Mouse (Mus musculus) MEL-GATA-1-ER (cell line): ENCODE measurements around the gene Ano7.

Source experiments
- DNase-seq: peaks from one replicate; pipeline ENCODE4 v3.0.0-alpha.2; 2012; ENCODE audit warnings: low read depth; ENCODE audit errors: extremely low read depth

The Ano7 gene

DNA sequence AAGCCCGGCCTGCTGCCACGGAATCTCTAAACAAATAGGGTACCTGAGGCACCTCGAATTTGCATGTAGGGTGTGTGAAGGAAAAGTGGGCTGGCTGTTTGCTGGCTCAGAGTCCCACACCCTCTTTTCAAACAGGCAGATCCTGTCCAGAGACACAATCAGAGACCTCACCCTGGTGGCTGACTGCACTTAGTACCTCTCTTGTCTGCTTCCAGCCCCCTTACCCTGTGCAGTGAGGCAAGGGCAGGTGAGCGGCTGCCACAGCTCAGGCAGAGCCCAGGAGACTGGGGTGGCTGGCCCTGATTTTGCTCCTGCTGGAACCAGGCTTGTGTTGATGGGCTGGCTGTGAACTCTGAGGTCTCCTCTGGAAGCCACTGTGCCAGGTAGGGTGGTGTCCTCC lies at the start of gene Ano7:
Gene Ano7 (plus strand): TSS at position 266 of the 400 bp plus-strand sequence.
- DNase-seq, result no peak

DNA sequence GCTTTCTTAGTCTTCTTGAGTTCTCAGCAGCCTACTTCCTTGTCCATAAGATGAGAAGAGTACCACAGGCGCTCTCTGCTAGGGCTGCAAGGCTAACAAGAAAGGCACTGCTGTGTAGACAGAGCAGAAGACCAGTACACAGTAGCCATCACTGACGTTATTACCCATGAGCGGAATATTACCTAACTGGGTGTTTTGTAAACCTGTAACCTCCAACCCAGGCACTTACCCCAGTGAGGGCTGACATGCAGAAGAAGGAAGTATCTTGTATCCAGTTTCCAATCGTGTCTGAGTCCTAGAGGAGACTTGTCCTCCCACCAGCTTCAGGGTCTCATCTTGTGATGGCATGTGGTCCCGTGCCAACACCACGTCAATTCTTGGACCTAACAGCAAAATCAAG lies 49.8 kb upstream of the Ano7 start:
- no peak for DNase-seq

DNA sequence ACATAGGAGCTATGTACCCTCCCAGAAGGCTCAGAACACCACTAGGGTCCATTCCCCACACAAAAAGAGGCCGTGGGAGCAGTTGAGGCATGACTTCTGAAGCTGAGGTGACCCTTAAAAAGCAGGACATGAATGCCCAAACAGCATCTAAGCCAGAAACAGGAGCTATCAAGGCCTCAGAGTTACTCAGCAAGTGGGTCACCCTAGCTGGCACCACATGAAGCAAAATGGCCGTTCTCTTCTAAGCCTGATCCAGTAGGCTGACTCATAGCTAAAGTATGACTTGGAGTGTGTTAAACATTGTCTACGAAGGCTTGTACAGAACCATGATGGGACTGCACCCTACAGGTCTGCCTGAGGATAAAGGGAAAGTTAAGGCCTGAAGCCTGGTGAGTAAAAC lies 47.3 kb upstream of the Ano7 start:
- DNase-seq, result no peak

DNA sequence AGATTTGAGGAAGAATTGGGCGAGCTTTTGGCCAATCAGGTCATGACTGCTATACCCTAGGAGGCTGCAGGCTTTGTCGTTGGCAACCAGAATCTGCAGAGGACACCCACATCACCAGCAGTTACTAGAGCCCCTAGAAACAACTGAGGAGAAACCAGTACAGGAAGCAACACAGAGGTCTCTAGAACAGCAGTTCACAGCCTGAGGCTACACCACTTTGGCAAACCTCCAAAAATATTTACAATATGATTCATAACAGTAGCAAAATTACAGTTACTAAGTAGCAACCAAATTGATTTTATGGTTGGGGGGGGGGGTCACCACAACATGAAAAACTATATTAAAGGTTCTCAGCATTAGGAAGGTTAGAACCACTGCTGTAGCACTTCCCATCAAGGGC lies 39.1 kb upstream of the Ano7 start:
- DNase-seq, result no peak

DNA sequence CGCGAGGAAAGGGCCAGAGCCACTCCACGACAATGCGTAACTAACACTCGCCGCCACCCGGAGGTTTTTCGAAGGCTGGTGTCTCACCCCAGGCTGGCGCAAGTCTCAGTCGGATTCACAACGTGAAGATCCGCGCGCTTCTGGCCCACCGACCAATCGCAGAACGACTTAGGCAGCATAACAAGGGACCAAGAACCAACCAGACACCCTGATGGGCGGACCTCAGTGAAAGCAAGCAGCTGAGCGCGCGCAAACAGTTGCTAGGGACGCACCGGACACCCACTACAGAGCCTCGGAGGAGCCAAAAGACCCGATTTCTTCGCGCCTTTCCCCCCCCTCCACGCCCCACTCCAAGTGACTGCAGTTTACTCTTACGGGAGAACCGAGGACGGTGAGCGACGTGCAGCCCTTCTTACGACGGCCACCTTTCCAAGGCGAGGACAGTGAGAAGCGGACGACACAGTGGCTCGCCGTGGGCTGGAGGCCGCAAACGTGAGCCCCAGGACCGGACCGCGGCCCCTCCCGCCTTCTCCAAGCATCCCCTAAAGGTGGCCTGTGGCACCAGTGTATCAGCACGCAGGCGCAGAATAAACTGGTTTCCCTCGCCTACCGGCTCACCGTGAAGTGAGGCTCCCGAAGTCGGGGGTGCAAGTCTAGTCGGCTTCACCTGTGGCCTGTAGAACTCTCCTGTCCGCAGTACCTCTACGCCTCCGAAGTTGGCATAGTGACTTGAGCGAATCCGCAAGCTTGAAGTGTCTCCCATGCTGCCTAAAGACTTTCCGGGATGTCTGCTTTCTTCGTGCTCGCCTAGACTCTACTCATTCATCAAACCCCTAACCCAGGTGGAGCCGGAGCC lies 30.9 kb upstream of the Ano7 start, which contains the start of the genes Ppp1r7 and Pask:
Gene Ppp1r7 (plus strand): TSS at position 207 of the 856 bp plus-strand sequence.
Gene Pask (minus strand): TSS at position 835 of the 856 bp plus-strand sequence.
- peak; percentile 99 for DNase-seq

DNA sequence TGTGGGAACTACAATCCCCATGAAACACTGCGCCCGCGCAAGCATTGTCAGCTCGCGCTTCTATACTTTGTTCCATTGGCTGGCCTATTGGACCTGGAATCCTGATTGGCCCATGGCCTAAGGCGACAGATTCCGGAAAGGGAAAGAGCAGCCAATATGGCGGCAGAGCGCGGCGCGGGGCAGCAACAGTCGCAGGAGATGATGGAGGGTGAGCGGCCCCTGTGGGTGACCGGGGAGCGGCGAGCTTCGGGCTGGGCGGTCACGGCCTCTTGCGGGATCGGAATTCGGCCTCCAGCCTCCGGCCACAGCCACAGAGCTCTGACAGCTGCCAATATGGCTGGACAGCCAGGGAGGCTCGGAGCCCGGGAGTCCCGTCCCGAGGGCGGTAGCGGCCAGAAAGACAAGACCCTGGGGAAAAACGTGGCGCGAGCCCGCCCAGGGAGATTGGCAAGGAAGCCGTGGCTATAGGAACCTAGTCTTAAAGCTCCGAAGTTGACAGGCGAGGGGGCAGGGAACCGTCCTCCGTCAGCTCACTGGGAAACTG lies 30.2 kb upstream of the Ano7 start:
- peak; percentile 98 for DNase-seq

DNA sequence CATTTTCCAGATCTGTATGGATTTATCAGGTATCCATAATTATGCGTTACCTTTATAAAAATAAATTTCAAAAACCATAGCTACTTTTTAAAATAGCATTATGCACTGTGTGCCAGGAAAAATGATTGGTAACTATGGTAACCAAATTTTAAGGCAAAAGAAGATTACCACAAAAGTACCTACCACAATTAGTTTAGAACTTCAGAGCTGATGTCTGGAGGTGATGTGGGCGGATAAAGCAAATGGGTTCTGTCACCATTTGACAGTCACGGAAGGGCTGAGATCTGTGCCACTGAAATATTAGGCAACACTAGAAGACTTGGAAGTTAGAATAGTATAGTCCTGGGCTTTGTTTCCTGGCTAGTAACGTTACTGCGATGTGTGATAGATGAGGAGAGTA lies 26.6 kb upstream of the Ano7 start:
- DNase-seq, result no peak

DNA sequence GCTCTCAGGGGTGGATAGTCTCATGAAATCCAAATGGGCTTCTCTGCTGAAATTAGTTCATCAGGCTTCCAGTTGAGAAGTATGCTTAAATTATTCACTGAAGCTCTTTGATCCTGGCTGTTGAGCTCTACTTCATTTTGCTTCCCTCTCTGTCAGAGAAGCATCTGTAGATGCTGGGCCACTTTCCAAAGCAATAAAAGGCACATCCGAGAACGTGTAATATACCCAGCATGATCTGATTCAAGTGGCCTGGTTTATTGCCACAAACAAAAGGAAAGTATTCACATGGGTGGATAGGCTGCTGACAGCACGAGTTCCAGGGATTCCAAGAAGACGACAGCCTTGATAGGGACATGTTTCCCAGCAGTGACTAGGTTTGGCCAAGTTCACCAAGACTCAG lies 24.0 kb upstream of the Ano7 start:
- DNase-seq, result no peak

DNA sequence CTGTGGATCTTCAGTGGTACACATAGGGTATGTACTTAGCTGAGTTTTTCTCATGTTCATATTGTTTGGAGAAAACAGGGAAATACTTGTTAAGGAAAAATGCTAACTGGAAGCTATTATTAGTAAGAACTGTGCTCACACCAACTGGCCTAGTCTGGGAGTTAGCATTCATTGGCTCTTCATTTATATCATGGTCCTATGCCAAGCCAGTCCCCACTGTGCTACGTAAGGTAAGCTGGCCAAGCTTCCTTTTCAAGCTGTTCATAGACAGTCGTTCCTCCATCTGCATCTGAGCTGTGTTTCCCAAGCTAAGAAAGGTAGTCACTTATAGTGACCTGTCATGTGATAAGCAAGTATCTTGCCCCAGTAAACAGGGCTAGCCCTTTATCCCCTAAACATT lies 21.0 kb upstream of the Ano7 start:
- DNase-seq, result no peak

DNA sequence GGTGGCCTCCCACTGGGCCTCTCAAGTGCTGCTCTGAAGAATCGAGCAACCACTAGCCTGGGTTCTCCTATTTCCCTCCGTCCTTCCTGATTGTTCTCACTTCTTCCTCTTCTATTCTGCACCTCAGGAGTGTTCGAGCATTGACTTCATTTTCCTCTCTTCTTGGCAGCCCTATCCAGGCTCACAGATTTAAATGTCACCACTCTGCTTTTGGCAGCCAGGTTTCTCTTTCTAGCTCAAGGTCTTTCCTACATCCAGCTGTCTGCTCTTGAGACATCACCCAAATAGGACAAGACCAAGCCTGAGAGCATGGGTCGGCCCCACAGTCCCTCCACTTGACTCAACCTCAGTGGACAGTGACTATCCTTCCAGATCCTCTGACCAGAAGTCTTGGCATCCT lies 11.1 kb upstream of the Ano7 start:
- no peak for DNase-seq

DNA sequence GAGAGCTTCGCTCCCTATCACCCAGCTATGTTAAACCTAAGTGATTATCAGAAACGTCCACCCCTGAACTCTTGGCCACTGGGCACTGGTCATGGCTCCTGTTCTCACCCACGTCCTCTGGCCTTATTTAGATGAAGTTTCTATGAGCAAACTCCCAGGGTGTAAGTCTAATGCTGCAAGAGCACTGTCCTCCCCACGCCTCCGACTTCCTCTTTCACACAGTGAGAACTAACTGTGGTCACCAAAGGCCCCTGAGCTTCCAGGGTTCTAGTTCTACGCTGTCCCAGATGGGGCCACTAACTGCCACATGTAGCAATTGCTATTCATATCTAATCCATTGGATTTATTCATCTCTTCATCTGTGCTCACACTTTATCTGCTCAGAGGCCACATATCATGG lies 8.1 kb upstream of the Ano7 start:
- no peak for DNase-seq

DNA sequence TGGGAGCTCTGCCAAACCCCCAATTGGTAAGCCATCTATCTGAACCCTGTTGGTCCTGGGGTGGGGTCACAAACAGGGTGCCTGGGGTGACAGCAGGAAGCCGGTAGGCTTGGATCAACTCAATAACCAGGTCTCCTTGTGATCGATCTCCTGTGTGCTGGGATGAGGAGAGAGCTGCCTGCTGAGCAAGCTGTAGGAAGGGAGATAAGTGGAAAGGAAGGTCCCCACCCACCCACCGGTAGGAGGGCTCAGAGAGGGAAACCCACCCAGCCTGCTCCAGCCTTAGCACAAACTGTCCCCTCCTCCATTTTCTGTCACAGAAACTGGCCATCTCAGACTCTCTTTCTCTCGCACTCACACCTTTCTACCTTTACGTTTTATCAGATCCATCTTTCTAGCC lies 3.6 kb downstream of the Ano7 start:
- peak; percentile 52 for DNase-seq

DNA sequence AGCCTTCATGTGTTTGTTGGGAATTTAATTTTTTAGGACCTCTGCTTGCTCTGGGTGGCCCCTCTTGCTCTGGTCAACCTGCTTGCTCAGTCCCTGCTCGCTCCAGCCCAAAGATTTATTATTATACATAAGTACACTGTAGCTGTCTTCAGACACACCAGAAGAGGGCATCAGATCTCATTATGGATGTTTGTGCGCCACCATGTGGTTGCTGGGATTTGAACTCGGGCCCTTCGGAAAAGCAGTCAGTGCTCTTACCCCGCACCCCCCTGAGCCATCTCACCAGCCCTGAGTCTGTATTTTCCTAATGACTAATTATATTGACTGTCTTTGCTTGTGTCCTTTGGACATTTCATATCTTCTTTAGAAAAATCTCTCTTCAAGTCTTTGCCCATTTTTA lies 5.4 kb downstream of the Ano7 start:
- DNase-seq, result no peak

DNA sequence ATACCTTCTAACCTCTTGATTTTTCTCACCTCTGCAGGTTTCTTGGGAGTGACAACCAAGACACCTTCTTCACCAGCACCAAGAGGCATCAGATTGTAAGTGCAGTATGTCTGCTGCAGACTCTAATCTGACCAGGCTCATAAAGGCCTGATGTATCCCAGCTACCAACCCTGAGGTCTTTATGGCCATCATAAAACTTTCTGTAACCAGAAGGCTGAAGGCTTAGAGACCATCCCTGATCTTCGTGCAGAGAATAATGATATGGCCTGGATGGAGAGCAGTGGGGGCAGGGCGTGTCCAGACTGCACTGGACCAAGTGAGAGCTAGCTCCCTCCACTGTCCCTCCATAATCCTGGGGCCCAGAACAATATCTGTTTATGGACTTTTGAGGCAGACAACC lies 13.5 kb downstream of the Ano7 start:
- no peak for DNase-seq

DNA sequence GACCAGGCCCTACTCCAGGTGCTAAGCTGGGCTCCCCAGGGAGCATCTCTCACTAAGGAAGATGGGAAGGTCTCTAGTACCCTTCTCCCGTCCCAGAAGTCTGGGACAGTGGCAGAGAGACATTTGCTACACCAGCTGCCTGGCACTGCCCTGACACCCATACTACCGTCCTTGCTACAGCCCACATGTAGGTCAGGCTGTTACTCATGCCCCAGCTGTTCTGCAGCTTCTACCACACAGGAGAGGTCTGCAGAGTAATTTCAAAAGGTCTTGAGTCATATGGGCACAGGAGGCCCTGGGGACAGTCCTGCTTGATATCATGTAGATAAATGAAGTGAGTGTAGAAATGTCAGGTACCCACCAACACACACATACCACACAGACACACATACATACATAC lies 15.2 kb downstream of the Ano7 start:
- DNase-seq, result no peak

DNA sequence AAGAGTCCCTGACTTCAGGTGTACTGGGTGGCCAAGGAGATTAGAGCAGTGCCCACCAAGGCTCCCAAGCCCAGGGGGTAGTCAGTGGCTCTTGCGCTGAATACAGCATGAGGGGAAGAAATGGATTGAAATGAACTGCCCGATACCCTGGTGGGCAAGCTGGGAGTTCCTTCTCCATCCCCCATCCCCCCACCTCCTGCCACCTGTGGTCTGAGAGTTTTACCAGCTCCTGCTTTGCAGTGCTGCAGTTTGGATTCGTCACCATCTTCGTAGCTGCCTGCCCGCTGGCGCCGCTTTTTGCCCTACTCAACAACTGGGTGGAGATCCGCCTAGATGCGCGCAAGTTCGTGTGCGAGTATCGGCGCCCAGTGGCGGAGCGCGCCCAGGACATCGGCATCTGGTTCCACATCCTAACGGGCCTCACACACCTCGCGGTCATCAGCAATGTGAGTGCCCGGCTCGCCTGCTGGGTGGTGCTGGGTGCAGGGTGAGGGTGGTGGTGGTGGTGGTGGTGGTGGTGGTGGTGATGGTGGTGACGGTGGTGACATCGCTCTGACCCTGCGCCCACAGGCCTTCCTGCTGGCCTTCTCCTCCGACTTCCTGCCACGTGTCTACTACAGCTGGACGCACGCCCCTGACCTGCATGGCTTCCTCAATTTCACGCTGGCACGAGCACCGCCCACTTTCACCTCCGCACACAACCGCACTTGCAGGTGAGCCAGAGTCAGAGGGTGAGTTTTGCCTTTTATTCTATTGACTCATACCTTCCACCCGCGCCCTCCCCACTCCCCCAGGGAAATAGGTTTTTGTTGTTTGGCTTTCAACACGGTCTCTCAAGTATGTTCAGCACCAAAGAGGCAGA lies 27.7 kb downstream of the Ano7 start:
- no peak for DNase-seq

DNA sequence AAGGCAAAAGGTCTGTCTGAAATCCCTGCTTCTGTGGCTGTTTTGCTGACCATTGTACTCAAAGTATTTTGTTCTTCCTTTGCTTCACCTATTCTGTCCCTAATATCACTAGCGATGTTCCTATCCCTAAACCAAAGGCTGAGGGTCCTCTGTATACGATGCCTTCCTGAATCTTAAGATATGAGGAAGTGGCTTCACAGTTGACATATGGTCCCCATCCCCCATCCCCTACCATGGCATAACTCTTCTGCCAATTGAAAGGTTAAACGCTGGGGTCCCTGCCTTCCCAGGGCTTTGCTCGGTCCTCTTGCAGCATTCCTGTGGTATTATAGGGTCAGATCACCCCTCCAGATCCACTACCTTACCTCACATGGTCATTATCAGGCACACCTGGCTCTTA lies 29.7 kb downstream of the Ano7 start:
- peak; percentile 39 for DNase-seq

DNA sequence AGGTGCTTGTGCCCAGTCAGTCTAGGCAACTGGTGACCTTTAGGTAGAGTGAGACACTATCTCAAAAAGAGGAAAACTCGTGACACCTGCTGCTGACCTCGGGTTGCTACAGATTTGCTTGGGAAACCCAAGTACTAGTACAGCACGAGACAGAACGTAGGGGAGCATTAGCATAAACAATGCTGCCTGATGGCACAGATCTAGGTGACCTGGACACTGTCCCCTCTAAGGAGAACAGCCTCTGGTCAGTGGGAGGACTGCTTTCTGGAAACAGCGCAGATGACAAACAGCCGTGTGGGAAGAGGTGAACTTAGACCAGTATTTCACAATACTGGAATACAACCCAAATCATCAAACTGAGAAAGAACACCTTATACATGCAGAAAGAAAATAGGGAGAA lies 58.4 kb downstream of the Ano7 start:
- DNase-seq, result no peak

DNA sequence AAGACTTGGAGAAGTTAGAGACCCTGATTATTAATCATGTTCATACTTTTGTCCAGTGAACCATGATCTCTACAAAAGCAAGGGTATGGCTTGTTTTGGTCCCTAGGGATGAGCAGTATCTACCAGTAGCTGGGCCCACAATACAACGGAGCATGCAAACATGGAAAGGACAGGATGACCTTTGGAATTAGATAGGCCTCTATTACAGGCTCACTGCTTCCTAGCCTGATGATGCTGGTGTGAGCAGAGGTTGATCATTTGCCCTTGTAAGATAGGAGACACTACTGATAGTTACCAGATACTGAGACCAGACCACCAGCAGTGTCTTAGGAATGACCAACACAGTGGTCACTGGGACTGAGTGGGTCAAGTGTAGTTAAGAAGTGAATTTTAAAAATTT lies 65.6 kb downstream of the Ano7 start:
- DNase-seq, result no peak

DNA sequence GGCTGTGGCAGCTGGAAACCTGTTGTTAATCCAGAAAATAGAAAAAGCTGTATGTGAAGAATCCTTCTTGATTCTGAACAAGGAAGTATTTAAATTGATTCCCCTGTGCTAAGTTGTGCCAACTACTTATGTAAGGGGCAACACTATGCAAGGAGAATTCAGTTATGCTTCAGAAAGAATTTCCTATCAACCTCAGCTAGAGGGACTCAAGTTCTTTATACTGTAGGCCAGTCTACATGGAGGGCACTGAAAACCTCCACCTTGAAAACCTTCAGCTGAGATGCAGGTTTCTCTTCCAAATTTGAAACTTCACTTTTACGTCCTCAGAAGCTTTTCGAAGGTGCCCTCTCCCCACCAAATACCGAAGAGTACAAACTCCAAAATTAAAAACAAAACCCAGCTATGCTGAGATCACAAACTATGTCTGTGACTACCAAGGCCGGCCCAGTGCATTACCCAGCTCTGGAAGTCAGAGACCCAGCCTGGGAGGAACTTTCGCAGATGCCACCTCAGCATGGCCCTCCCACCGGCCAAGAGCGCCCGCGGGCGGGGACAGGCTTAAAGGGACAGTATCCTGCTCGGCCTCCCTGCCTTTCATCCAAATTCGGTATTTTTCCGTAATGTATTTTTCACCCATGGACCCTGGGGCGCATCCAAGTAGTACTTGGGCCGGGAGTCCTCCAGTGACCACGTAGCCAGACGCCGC lies 70.8 kb downstream of the Ano7 start:
- DNase-seq, result peak; percentile 65

DNA sequence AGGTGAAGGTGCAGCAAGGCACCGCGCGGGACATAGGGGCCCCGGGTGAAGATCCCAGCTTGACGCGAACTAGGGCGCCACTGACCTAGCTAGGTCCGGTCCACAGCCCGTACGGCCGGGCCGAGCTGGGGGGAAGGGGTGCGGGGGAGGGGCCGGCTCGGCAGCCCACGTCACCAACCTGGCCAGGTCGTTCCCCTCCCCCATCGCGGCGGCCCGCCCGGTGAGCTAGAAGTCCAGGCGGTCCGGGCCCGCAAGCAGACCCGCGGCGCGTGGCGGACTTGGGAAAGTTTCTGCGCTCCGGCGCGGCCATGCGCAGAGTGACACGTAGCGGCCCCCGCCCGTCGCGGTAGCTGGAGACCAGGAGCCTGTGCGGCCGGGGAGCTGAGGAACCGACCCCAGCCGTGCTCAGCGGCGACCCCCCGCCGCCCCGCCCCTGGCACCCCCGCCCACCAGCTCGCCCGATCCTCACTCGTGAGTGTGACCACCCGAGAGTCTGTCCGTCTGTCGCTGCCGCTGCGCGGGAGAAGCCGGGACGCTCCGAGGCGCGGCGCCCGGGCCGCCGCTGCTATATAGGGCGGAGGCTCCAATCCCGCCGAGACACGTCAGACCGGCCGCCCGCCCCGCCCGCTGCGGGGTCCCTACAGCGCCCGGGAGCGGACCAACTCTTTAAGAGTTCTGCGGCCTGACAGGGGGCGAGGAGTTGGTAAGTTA lies 71.5 kb downstream of the Ano7 start:
- peak; percentile 52 for DNase-seq
